Mouse (Mus musculus) G1E (cell line): ENCODE data around the gene Igfbp2.

Experiments used
- CTCF ChIP-seq: IDR thresholded peaks from 2 replicates; pipeline ENCODE4 v1.5.1; 2012; ENCODE audit warnings: low read depth, low read length, inconsistent platforms, mixed read lengths
- GATA1 ChIP-seq: IDR thresholded peaks from 2 replicates; pipeline ENCODE4 v1.6.1; 2012; ENCODE audit warnings: borderline replicate concordance, low read length, inconsistent platforms, mixed read lengths

- TF ChIP-seq CTCF (no peak), GATA1 (no peak)
Measured at GRCm38 (mm10) chr1:72826931-72827330, 2.6 kb downstream of the Igfbp2 start.
